Mouse (Mus musculus): Measurements from ENCODE around the gene Gm21103.
"Not testable (repeated sequence)": the region's sequence is repeated elsewhere in the genome, so short reads cannot be mapped to it uniquely, and the experiment has no call there.

Gm21103 gene

DNA sequence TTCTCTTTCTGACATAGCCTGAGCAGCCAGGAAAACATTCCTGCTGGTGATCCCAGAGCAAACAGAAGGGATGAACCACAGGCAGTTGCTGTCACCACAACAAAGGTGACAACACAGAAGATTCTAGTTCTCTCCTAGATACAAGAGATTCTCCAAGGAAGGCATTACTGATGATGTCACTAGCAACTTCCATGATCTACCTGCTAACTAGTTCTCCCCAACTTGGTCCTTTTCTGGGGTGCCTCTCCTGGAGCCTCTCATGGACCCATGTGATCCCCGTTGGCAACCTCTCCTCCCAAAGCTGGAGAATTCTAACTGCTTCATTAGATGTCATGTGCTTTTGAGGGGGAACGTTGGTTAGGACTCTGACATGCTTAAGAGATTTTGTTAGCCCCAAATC is at the start of gene Gm21103:
Gene Gm21103 (minus strand): TSS at position 101 of the 400 bp plus-strand sequence.
- not testable (repeated sequence) for DNase-seq

DNA sequence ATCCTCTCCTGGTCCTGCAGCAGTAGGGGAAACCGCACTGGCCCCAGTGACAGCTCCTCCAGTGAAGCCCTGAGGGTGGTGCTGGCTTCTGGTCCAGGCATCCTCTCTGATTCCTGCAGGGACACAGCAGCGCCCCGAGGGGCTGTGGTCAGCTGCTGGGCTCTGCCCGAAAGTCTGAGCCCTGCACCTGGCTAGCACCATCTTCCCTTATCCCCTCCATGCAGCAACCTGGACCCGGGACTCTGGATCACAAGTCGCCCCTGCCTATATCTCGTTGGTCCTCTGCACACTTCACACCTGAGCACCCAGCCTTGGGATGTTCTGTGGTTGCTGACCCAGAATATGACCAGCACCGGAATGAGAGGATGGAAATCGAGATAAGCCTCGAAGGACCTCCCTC is 38.9 kb upstream of the Gm21103 start, which contains the start of gene Gm3618:
Gene Gm3618 (minus strand): TSS at position 101 of the 400 bp plus-strand sequence.
- not testable (repeated sequence) for DNase-seq

DNA sequence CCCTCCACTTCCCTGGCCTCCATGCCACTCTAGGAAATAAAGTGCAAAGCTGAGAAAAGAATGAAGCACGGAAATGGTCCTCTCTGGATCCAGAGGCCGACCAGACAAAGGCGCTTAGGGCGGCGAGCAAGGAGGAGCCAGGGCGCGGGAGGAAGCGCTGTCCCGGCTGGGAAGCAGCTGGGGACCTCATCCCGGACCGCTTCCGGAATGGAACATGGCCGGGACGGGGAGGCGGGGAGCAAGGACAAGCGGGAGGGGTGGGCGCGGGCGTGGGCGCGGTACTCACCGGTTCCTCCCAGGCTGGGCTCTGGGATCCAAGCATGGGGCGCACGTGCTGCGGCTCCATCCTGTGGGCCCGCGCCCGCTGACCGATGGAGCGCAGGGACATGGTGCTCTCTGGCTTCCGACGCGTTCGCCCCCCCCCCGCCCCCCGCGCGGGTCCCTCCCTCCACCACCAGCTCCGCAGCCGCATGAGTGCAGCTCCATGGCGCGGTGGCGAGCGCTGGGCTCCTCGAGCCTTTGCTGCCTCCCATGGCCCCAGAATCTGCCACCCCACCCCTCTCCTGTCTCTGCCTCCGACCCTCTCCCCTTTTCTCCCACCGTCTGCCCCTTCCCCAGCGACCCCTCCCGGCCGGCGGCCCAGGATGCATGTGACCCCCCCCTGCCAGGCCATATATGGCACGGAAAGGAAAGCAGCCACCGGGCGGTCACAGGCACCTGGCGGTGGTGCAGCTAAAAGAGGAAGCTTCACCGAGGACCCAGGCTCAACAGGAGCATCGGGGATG is 17.5 kb downstream of the Gm21103 start, which contains the start of gene Gm3411:
Gene Gm3411 (minus strand): TSS at position 320 of the 785 bp plus-strand sequence.
- DNase-seq, result peak; percentile 63 to 82

Data from lung, postnatal 4 days (tissue).